Mouse (Mus musculus) C2C12 (cell line): ENCODE measurements around the gene Ptprk.

Source experiments
- CTCF ChIP-seq: IDR thresholded peaks from one replicate; pipeline ENCODE4 v1.5.1; 2011; ENCODE audit not compliant: control insufficient read depth, insufficient read depth, insufficient read length
- MAX ChIP-seq: IDR thresholded peaks from one replicate; pipeline ENCODE4 v1.6.1; 2011; ENCODE audit warnings: mild to moderate bottlenecking, control low read depth
- MYOD1 ChIP-seq: IDR thresholded peaks from one replicate; pipeline ENCODE4 v1.6.1; 2011; ENCODE audit warnings: low read depth; ENCODE audit not compliant: control insufficient read depth, insufficient read length
- USF1 ChIP-seq: IDR thresholded peaks from one replicate; pipeline ENCODE4 v1.6.1; 2011; ENCODE audit warnings: low read depth, mild to moderate bottlenecking, control low read depth, moderate library complexity

DNA sequence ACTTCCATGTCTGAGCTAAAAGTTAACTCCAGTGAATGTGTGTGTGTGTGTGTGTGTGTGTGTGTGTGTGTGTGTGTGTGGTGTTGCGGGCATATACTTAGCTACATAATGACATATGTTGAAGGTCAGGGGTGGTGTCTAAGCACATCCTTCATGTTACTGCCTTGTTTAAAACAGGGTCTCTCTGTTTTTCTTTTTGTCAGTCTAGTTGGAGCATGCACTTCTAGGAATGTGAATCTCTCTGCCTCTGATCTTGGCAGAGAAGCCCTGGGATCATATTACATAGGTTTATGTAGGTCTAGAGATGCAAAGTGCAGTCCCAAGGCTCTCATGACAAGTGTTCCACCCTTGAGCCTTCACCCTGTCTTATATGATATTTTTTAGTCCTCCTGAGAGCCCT lies 137.5 kb downstream of the Ptprk start:
- TF ChIP-seq USF1 (no peak), CTCF (no peak), MAX (no peak), MYOD1 (no peak)
